Mouse (Mus musculus) kidney, adult 8-10 months (tissue): ENCODE data around the gene Zfp978.
"Not testable (repeated sequence)": the region's sequence is repeated elsewhere in the genome, so short reads cannot be mapped to it uniquely, and the experiment has no call there.

Experiments used
- DNase-seq, 2 experiments: peaks; one replicate each; pipeline ENCODE4 v3.0.0; 2022

The Zfp978 gene

DNA sequence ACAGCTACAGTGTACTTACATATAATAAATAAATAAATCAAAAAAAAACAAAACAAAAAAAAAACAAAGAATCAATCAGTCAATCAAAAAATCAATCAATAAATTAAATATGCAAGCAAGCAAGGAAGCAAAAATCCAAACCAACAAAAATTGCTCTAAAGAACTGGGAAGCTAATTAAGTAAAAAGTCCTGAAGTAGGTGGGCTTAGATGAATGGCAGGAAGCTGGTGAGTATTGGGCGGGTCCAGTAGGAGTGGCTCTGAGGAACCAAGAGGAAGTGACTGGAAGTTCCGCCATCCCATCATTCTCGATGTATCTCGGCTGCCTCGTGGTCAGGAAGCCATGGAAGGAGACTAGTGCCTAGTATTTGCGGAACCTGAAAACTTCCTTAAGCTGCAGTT lies at the start of gene Zfp978:
TSS of gene Zfp978 (plus strand) at position 301 of the 400 bp plus-strand sequence.
- DNase-seq: not testable (repeated sequence)

GRCm38 (mm10) chr4:147335036-147335690 lies 25.9 kb upstream of the Zfp978 start:
- not testable (repeated sequence) for DNase-seq

GRCm38 (mm10) chr4:147335691-147336367 lies 25.3 kb upstream of the Zfp978 start:
- not testable (repeated sequence) for DNase-seq

DNA sequence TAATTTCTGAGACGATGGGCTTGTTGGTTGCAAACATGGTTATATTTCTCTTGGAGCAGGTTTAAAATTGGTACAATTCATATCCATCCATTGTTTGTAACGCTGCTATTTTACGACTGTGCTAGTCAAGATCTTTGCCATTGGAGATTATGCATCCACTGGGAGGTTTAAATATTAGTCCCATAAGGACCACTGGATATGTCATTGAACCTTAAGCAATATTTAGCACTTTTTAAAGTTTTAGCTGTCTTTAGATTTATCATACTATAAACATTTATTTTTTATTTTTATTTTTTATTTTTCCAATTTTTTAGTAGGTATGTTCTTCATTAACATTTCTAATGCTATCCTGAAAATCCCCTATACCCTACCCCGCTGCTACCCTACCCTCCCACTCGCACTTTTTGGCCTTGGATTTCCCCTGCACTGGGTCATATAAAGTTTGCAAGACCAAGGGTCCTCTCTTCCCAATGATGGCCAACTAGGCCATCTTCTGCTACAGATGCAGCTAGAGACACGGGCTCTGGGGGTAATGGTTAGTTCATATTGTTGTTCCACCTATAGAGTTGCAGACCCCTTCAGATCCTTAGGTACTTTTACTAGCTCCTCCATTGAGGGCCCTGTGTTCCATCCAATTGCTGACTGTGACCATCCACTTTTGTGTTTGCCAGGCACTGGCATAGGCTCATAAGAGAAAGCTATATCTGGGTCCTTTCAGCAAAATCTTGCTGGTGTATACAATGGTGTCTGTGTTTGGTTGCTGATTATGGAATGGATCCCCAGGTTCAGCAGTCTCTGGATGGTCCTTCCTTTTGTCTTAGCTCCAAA lies 24.5 kb upstream of the Zfp978 start:
- DNase-seq: not testable (repeated sequence)

DNA sequence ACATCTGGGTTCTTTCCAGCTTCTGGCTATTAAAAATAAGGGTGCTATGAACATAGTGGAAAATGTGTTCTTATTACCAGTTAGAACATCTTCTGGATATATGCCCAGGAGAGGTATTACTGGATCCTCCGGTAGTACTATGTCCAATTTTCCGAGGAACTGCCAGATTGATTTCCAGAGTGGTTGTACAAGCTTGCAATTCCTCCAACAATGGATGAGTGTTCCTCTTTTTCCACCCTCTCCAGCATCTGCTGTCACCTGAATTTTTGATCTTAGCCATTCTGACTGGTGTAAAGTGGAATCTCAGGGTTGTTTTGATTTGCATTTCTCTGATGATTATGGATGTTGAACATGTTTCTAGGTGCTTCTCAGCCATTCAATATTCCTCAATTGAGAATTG lies 23.6 kb upstream of the Zfp978 start:
- not testable (repeated sequence) for DNase-seq

- DNase-seq: no peak
These were observed 23.0 kb upstream of the Zfp978 start for GRCm38 (mm10) chr4:147338032-147338610.

- not testable (repeated sequence) for DNase-seq
These were observed 22.4 kb upstream of the Zfp978 start for GRCm38 (mm10) chr4:147338706-147339105.

DNA sequence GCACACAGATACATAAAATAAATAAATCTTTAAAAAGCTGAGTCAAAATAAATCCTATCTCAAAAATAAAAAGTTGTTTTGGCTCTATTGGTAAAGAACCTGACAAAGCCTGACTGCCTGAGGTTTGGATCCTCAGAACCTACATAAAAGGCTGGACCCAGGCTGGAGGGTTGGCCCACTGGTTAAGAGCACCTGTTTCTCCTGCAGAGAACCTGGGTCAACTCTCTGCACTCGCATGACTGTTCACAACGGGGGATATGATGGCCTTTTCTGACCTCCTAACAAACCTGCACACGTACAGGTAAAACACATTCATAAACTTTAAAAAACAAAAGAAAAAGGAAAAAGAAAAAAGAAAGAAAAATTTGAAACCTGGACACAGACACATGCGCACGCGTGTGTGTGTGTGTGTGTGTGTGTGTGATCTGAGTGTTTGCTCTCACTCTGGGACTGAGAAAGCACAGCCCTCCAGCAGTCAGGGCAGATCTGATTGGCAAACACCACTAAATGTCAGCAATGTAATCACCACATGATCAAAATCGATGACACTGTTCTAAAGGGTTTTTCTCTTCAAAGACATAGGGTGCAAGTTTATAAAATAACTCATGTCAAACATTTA lies 21.4 kb upstream of the Zfp978 start:
- not testable (repeated sequence) for DNase-seq

DNA sequence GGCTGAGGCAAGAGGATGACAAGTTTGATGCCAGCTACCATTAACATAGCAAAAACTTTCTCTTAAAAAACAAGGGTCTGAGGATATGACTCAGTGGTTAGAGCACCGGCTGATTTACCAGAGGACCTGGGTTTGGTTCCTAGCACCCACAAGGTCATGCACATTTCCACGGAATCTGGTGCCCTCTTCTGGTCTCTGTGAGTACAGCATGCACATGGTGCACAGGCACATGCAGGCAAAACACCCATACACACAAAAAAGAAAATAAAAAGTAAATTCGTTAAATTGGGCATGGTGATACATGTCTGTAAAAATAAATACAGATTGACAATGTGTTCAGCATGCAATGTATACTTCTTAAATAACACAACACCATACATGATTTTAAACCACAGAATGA lies 20.9 kb upstream of the Zfp978 start:
- DNase-seq: not testable (repeated sequence)

DNA sequence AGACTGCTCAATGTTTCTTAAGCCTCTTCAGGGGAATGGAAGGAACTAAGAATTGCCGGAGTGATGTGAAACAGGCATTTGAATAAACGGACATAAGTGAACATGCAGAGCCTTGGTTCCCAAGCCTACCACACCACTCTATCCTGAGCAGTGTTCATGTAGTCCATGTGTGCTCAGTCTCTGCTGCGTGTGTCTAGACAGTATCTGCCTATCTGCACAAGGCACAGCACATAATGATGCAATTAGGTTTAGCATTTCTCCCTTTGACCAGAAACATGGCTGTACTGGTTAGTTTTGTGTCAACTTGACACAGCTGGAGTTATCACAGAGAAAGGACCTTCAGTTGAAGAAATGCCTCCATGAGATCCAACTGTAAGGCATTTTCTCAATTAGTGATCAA lies 20.2 kb upstream of the Zfp978 start:
- DNase-seq: not testable (repeated sequence)

GRCm38 (mm10) chr4:147343042-147343908 lies 17.8 kb upstream of the Zfp978 start:
- not testable (repeated sequence) for DNase-seq

GRCm38 (mm10) chr4:147345061-147345554 lies 16.0 kb upstream of the Zfp978 start:
- DNase-seq: not testable (repeated sequence)

GRCm38 (mm10) chr4:147346361-147347035 lies 14.6 kb upstream of the Zfp978 start:
- not testable (repeated sequence) for DNase-seq

DNA sequence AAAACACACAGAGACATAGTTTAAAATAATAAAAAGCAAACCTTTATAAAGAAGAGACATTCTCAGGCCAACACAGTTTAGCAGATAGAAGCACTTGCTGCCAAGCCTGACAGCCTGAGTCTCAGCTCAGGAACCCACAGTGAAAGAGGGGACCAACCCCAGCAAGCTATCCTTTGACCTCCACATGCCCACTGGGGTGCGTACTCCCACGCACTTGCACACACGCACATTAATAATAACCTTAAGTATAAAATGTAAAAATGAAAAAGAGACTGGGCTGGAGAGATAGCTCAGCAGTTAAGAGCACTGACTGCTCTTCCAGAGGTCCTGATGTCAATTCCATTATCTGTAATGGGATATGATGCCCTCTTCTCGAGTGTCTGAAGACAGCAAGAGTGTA lies 13.8 kb upstream of the Zfp978 start:
- not testable (repeated sequence) for DNase-seq

- DNase-seq: not testable (repeated sequence)
These were observed 13.2 kb upstream of the Zfp978 start for GRCm38 (mm10) chr4:147347880-147348279.

DNA sequence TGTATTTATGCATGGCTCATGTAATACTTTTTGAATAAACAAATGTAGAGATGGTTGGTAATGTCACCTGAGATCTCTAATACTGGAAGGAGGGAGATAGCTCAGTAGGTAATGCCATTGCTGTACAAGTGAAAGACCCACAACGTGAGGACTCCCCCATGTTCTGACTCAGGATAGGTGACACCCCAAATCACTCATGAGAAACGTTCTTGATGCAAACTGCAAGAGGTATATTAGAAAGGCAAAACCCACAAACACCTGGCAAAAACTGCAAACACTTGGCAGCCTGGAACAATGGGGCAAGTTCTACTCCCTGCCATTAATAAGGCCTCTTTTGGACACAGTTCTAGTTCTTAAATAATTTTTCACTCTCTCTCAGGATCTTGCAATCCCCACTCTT lies 12.7 kb upstream of the Zfp978 start:
- DNase-seq: not testable (repeated sequence)

DNA sequence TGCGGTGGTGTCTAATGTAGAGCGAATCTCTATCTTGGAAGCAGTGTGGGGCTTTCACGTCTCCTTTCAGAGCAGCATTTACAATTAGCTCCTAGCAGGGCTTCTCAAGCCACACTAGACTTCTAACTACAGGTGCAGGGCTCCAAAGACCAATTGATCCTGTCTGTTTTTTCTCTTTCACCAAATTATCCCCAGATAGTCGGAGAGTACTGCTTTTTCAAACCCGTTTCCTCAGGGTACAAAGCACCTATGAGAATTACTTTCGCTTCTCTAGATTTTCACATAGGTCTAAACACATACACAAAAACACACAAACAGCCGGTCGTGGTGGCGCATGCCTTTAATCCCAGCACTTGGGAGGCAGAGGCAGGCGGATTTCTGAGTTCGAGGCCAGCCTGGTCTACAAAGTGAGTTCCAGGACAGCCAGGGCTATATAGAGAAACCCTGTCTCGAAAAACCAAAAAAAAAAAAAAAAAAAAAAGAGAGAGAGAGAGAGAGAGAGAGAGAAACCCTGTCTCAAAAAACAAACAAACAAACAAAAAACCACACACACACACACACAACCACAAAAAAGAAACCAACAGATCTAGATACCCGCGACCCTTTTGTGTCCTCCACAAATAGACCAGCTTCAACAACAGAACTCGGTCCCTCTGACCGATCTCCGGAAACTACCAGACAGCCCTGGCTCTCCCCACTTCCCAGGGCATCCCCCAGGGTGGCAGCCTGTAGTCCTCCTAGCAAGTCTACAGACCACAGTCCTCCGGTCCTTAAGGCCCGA lies 12.0 kb upstream of the Zfp978 start:
- not testable (repeated sequence) for DNase-seq

DNA sequence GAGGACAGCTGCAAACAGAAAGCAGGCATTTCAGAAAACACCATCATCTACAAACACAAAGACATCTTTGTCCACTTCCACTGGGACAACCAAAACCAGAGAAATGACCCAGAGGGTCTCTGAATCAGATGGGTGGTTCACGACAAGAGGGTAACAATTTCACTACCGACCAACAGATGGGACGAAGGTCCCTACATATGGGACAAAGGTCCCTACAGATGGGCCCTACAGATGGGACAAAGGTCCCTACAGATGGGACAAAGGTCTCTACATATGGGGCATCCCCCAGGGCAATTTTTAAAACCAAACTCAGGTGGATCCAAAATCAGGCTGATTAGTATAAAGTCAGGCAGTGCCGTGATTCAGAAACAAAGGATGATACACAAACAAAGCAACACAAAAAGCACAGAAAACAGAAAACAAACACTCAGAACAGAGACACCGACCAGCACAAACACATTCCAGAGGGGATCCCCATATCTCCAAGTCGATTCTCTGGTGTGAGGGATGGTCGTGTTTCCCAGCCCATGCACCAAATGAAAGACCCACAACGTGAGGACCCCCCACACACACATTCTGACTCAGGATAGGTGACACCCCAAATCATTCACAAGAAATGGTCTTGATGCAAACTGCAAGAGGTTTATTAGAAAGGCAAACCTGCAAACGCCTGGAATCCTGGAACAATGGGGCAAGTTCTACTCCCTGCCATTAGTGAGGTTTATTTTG lies 11.3 kb upstream of the Zfp978 start:
- DNase-seq: not testable (repeated sequence)

DNA sequence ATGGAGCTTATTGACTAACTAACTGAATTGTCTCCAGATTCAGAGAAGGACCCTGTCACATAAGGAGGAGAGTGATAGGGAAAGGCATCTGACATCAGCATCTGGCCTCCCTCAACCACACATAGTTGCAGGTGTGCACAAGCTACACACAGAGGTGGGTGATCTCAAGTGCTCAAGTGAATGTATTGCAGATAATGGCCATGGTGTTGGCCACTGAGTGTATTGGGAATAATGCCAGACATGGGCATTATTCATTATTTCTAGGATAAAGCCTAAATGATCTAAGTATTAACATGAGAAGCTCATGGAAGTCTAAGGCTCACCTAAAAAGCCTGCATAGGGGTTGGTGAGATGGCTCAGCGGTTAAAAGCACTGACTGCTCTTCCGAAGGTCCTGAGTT lies 10.6 kb upstream of the Zfp978 start:
- DNase-seq: not testable (repeated sequence)
